Mouse (Mus musculus): ENCODE data around the gene Napsa. TPM values are rescaled to one million over a fixed set of nuclear protein-coding genes. Genes with fewer than 3 reads are reported as not detected.

Napsa gene
- polyA plus RNA-seq, 1 experiment from 2014 or later, result 83.8 TPM

- Histone ChIP-seq H3K27ac (ENCODE audit: low read length) (no peak overlapping the region), H3K27me3 (ENCODE audit: insufficient read depth, low read length) (no peaks in the 10 kb centered on the region), H3K36me3 (ENCODE audit: insufficient read depth, low read length) (peaks cover 29% of the 10 kb centered on the region), H3K4me1 (ENCODE audit: insufficient read depth, low read length) (peaks cover 23% of the 10 kb centered on the region), H3K4me2 (replicated peaks; ENCODE audit: low read depth, low read length) (no peak overlapping the region), H3K4me3 (ENCODE audit: low read length) (no peak overlapping the region), H3K9me3 (ENCODE audit: low read length) (no peaks in the 10 kb centered on the region), H3K9ac (replicated peaks; ENCODE audit: low read length) (no peak overlapping the region)
- 92% methylated on average over 12 of the region's 12 CpGs for WGBS
- no peak for ATAC-seq (ENCODE audit: low FRiP score, low TSS enrichment)
These were observed 21.8 kb upstream of the Napsa start for GRCm38 (mm10) chr7:44550409-44550678.

- 94% methylated on average over 21 of the region's 21 CpGs for WGBS
- no peak for ATAC-seq (ENCODE audit: low FRiP score, low TSS enrichment)
These were observed 20.9 kb upstream of the Napsa start for GRCm38 (mm10) chr7:44551301-44551700.

GRCm38 (mm10) chr7:44551731-44552130 is 20.4 kb upstream of the Napsa start:
- H3K27ac ChIP-seq (ENCODE audit: low read length), result no peak overlapping the region
- no peak overlapping the region for H3K4me2 ChIP-seq (replicated peaks; ENCODE audit: low read depth, low read length)
- peaks cover 29% of the 10 kb centered on the region for H3K36me3 ChIP-seq (ENCODE audit: insufficient read depth, low read length)
- no peaks in the 10 kb centered on the region for H3K9me3 ChIP-seq (ENCODE audit: low read length)
- no peaks in the 10 kb centered on the region for H3K27me3 ChIP-seq (ENCODE audit: insufficient read depth, low read length)
- 75% methylated on average over 22 of the region's 22 CpGs for WGBS
- no peak overlapping the region for H3K4me3 ChIP-seq (ENCODE audit: low read length)
- ATAC-seq (ENCODE audit: low FRiP score, low TSS enrichment), result no peak
- peaks cover 23% of the 10 kb centered on the region for H3K4me1 ChIP-seq (ENCODE audit: insufficient read depth, low read length)
- H3K9ac ChIP-seq (replicated peaks; ENCODE audit: low read length), result no peak overlapping the region

More at GRCm38 (mm10) chr7:44551301-44551700, 20.9 kb upstream of the Napsa start:
- Histone ChIP-seq H3K9ac (replicated peaks; ENCODE audit: low read length) (no peak overlapping the region), H3K27me3 (ENCODE audit: insufficient read depth, low read length) (no peaks in the 10 kb centered on the region), H3K9me3 (ENCODE audit: low read length) (no peaks in the 10 kb centered on the region), H3K4me1 (ENCODE audit: insufficient read depth, low read length) (peaks cover 23% of the 10 kb centered on the region), H3K36me3 (ENCODE audit: insufficient read depth, low read length) (peaks cover 29% of the 10 kb centered on the region), H3K4me3 (ENCODE audit: low read length) (no peak overlapping the region), H3K27ac (ENCODE audit: low read length) (no peak overlapping the region), H3K4me2 (replicated peaks; ENCODE audit: low read depth, low read length) (no peak overlapping the region)

GRCm38 (mm10) chr7:44552141-44552908 is 19.9 kb upstream of the Napsa start:
- 0 out of 2 replicates have a peak, but pooled peaks have one; percentile 0 for ATAC-seq (ENCODE audit: low FRiP score, low TSS enrichment)
- peak overlapping the region; percentile 100; the same call in 1 of the 2 replicates for H3K27ac ChIP-seq (ENCODE audit: low read length)

GRCm38 (mm10) chr7:44553196-44553764 is 18.9 kb upstream of the Napsa start:
- Histone ChIP-seq H3K27ac (ENCODE audit: low read length) (peak overlapping the region; percentile 100), H3K36me3 (ENCODE audit: insufficient read depth, low read length) (peaks cover 29% of the 10 kb centered on the region), H3K4me1 (ENCODE audit: insufficient read depth, low read length) (peaks cover 12% of the 10 kb centered on the region; the same call in 1 of the 2 replicates), H3K9me3 (ENCODE audit: low read length) (no peaks in the 10 kb centered on the region), H3K4me2 (replicated peaks; ENCODE audit: low read depth, low read length) (peak overlapping the region; percentile 77), H3K27me3 (ENCODE audit: insufficient read depth, low read length) (no peaks in the 10 kb centered on the region), H3K9ac (replicated peaks; ENCODE audit: low read length) (peak overlapping the region; percentile 89), H3K4me3 (ENCODE audit: low read length) (peak overlapping the region; percentile 97)
- WGBS, result under 1% methylated on average over 32 of the region's 32 CpGs
- ATAC-seq (ENCODE audit: low FRiP score, low TSS enrichment), result peak; percentile 67

More at GRCm38 (mm10) chr7:44552141-44552908, 19.9 kb upstream of the Napsa start:
- peak overlapping the region; percentile 97 for H3K4me3 ChIP-seq (ENCODE audit: low read length)
- H3K9me3 ChIP-seq (ENCODE audit: low read length), result no peaks in the 10 kb centered on the region
- WGBS, result 85% methylated on average over 31 of the region's 31 CpGs
- H3K27me3 ChIP-seq (ENCODE audit: insufficient read depth, low read length), result no peaks in the 10 kb centered on the region
- peak overlapping the region; percentile 77 for H3K4me2 ChIP-seq (replicated peaks; ENCODE audit: low read depth, low read length)
- H3K9ac ChIP-seq (replicated peaks; ENCODE audit: low read length), result peak overlapping the region; percentile 89; the same call in 1 of the 2 replicates
- H3K4me1 ChIP-seq (ENCODE audit: insufficient read depth, low read length), result peaks cover 21% of the 10 kb centered on the region
- H3K36me3 ChIP-seq (ENCODE audit: insufficient read depth, low read length), result peaks cover 29% of the 10 kb centered on the region

- peaks cover 29% of the 10 kb centered on the region for H3K36me3 ChIP-seq (ENCODE audit: insufficient read depth, low read length)
- peak within 1 kb of the TSS; percentile 89 for H3K9ac ChIP-seq (replicated peaks; ENCODE audit: low read length)
- H3K4me2 ChIP-seq (replicated peaks; ENCODE audit: low read depth, low read length), result peak within 1 kb of the TSS; percentile 77
- H3K27ac ChIP-seq (ENCODE audit: low read length), result peak within 1 kb of the TSS; percentile 100
- no peaks in the 10 kb centered on the region for H3K27me3 ChIP-seq (ENCODE audit: insufficient read depth, low read length)
- ATAC-seq (ENCODE audit: low FRiP score, low TSS enrichment), result peak; percentile 78
- no peaks in the 10 kb centered on the region for H3K9me3 ChIP-seq (ENCODE audit: low read length)
- H3K4me1 ChIP-seq (ENCODE audit: insufficient read depth, low read length), result peaks cover 12% of the 10 kb centered on the region; the same call in 1 of the 2 replicates
- H3K4me3 ChIP-seq (ENCODE audit: low read length), result peak within 1 kb of the TSS; percentile 97
- under 1% methylated on average over 22 of the region's 22 CpGs for WGBS
These were observed 18.4 kb upstream of the Napsa start, which contains the start of gene Nr1h2 for GRCm38 (mm10) chr7:44553826-44554225. Gene Nr1h2 (minus strand): TSS chr7:44553951.

GRCm38 (mm10) chr7:44557629-44558028 is 14.6 kb upstream of the Napsa start:
- ATAC-seq (ENCODE audit: low FRiP score, low TSS enrichment), result no peak
- no peaks in the 10 kb centered on the region for H3K27me3 ChIP-seq (ENCODE audit: insufficient read depth, low read length)
- H3K4me2 ChIP-seq (replicated peaks; ENCODE audit: low read depth, low read length), result no peak overlapping the region
- H3K36me3 ChIP-seq (ENCODE audit: insufficient read depth, low read length), result no peaks in the 10 kb centered on the region
- H3K27ac ChIP-seq (ENCODE audit: low read length), result no peak overlapping the region
- H3K4me3 ChIP-seq (ENCODE audit: low read length), result no peak overlapping the region
- no peak overlapping the region for H3K9ac ChIP-seq (replicated peaks; ENCODE audit: low read length)
- H3K9me3 ChIP-seq (ENCODE audit: low read length), result no peaks in the 10 kb centered on the region
- H3K4me1 ChIP-seq (ENCODE audit: insufficient read depth, low read length), result peaks cover 10% of the 10 kb centered on the region; the same call in 1 of the 2 replicates
- WGBS, result 76% methylated on average over 2 of the region's 2 CpGs

- Histone ChIP-seq H3K4me2 (replicated peaks; ENCODE audit: low read depth, low read length) (no peak overlapping the region), H3K9ac (replicated peaks; ENCODE audit: low read length) (no peak overlapping the region), H3K4me1 (ENCODE audit: insufficient read depth, low read length) (no peaks in the 10 kb centered on the region), H3K36me3 (ENCODE audit: insufficient read depth, low read length) (no peaks in the 10 kb centered on the region), H3K27me3 (ENCODE audit: insufficient read depth, low read length) (no peaks in the 10 kb centered on the region), H3K27ac (ENCODE audit: low read length) (no peak overlapping the region), H3K9me3 (ENCODE audit: low read length) (no peaks in the 10 kb centered on the region), H3K4me3 (ENCODE audit: low read length) (no peak overlapping the region)
- 0 out of 2 replicates have a peak, but pooled peaks have one; percentile 49 for ATAC-seq (ENCODE audit: low FRiP score, low TSS enrichment)
- WGBS, result 46% methylated on average over 18 of the region's 18 CpGs
These were observed 11.5 kb upstream of the Napsa start for GRCm38 (mm10) chr7:44560435-44561400.

- Histone ChIP-seq H3K9ac (replicated peaks; ENCODE audit: low read length) (no peak overlapping the region), H3K4me1 (ENCODE audit: insufficient read depth, low read length) (no peaks in the 10 kb centered on the region), H3K36me3 (ENCODE audit: insufficient read depth, low read length) (no peaks in the 10 kb centered on the region), H3K27me3 (ENCODE audit: insufficient read depth, low read length) (no peaks in the 10 kb centered on the region), H3K27ac (ENCODE audit: low read length) (no peak overlapping the region), H3K4me3 (ENCODE audit: low read length) (no peak overlapping the region), H3K9me3 (ENCODE audit: low read length) (no peaks in the 10 kb centered on the region), H3K4me2 (replicated peaks; ENCODE audit: low read depth, low read length) (no peak overlapping the region)
- WGBS, result 41% methylated on average over 8 of the region's 8 CpGs
- ATAC-seq (ENCODE audit: low FRiP score, low TSS enrichment), result no peak
These were observed 8.9 kb upstream of the Napsa start for GRCm38 (mm10) chr7:44563284-44563683.
